Mouse (Mus musculus): ENCODE measurements around the gene Srebf1.

- TF ChIP-seq CTCF (IDR thresholded peaks at IDR 0.05; ENCODE audit: low read depth, low read length) (no peak), POLR2A (IDR thresholded peaks at IDR 0.05; ENCODE audit: extremely low read depth, insufficient read depth, low read length) (no peak)
Measured at GRCm38 (mm10) chr11:60211761-60212160, 10.6 kb downstream of the Srebf1 start.

Measured in liver, adult 2 months (tissue).